Mouse (Mus musculus) Patski (cell line): ENCODE measurements around the gene Olfr586. TPM values are rescaled to one million over a fixed set of nuclear protein-coding genes. Genes with fewer than 3 reads are reported as not detected.

ENCODE experiments used
- ATAC-seq: fragments of 100-300 bp; one replicate; pipeline ENCODE4 v1.8.0; 2021
- CTCF ChIA-PET: fragments of 350-600 bp; sonication (Branson Sonifier 250); formaldehyde crosslinking; loops from one replicate; lab custom pipeline; 2022; ENCODE audit warnings: inconsistent platforms; lab: Charles Lee
- POLR2A ChIA-PET: fragments of 350-600 bp; sonication (Branson Sonifier 250); formaldehyde crosslinking; loops from one replicate; lab custom pipeline; 2022; ENCODE audit warnings: antibody characterized with exemption, inconsistent platforms; lab: Charles Lee
- DNase-seq: peaks from one replicate; pipeline ENCODE4 v3.0.0-alpha.2; 2011; ENCODE audit warnings: low read depth, low spot score
- H3K27me3 ChIP-seq: fragments of 371-371 bp; one replicate; pipeline ENCODE4 v1.5.1; 2021
- CTCF ChIP-seq: fragments of 100-300 bp; IDR thresholded peaks from one replicate; pipeline ENCODE4 v1.5.1; 2021
- in situ Hi-C: fragments of 300-500 bp; cut with MboI; formaldehyde crosslinking; loops from 3 replicates; pipeline ENCODE4 v1.11.1; 2018; ENCODE audit warnings: low pct_unique_long_range_greater_than_20kb, mixed read lengths
- polyA plus RNA-seq: library from polyadenylated mRNA; unstranded; gene quantifications from one replicate; pipeline ENCODE4 v1.2.3, GENCODE M21; 2021

The Olfr586 gene
- not detected for polyA plus RNA-seq

DNA sequence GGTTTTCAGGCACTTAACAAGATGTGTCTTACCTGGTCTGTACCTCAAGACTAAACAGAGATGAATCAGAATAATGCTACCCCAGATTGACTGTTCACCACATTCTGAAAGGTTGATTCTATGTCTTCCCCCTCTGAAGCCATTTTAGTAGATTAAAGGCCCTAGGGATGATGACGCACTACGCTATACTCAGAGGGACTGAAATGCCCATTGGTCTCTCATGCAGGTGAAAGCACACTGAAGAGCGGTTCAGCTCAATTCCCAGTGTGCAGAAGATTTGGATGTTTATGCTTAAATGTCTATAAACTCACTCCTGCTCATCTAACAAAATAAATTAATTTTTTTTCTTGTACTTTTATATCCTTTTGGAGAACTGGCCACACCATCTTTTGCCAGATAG, at the start of gene Olfr586:
Gene Olfr586 (minus strand): TSS at position 101 of the 400 bp plus-strand sequence.
- DNase-seq (no peak), ATAC-seq (no peak)
- ChIA-PET CTCF (no interaction called here), POLR2A (no interaction called here)
- no peak for TF ChIP-seq CTCF
- in situ Hi-C loops = no loop called here
- no peaks in the 10 kb centered on the region for H3K27me3 ChIP-seq

DNA sequence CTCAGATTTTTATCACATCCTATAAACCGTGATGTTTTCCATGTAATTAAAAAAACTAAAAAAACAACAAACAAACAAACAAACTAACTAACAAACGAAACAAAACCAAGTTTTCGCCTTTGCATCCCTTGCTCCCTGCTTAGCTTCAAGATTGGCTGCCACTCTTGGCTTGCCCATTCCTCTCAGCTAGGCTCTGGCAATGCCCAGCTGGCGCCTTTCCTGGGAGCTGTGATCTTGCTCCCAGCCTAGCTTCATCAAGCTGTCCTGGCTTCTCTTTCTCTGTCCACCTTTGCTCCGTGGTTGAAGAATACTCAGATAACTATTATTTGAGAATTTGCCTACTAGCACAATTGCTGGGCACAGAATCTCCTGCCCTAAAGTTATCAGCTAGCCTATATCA, 44.3 kb upstream of the Olfr586 start:
- in situ Hi-C loops = no loop called here
- H3K27me3 ChIP-seq = no peaks in the 10 kb centered on the region
- POLR2A ChIA-PET = no interaction called here
- ATAC-seq (no peak), DNase-seq (no peak)
- TF ChIP-seq CTCF = no peak
- CTCF ChIA-PET = no interaction called here

DNA sequence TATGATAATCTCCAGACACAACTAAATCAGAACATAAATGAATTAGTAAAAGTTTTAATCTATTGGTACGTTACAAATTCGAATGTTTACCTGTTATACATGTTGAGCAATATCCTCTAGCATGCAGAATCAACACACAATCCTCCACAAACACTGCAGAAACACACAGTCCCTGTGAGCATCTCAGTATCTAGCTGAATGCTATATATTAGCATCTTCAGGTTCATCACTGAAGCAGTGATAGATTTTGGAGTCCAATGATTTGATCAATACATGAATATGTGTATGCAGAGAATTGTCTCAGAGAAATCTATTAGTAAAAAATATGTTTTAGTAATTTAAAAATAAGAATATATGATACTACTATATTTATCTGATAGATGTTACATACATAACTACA, 30.8 kb upstream of the Olfr586 start, which contains the start of gene Olfr589:
Gene Olfr589 (minus strand): TSS at position 101 of the 400 bp plus-strand sequence.
- ATAC-seq (no peak), DNase-seq (no peak)
- ChIA-PET POLR2A (no interaction called here), CTCF (no interaction called here)
- in situ Hi-C loops = no loop called here
- H3K27me3 ChIP-seq = no peaks in the 10 kb centered on the region
- TF ChIP-seq CTCF = no peak

DNA sequence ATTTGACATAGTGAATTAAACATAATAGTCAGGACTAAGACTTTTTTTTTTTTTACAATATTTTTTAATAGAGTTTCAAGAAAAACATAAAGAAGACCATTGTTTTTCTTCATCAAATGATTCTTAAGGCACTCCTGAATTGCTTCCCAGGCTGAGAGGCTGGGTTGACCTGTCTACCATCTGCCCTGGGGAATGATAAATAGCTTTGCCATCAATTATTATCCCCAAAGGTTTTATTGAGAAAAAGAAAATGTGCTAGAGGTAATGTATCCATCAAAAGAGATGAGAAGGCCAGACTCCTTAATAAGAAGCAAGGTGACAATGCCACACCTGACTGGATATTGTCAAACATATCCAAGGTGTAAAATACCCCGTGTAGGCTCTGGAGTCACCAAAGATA, 15.1 kb upstream of the Olfr586 start, which contains the start of gene Olfr588-ps1:
Gene Olfr588-ps1 (plus strand): TSS at position 301 of the 400 bp plus-strand sequence.
- no peak for TF ChIP-seq CTCF
- CTCF ChIA-PET = no interaction called here
- ATAC-seq = no peak
- POLR2A ChIA-PET = no interaction called here
- no peak for DNase-seq
- H3K27me3 ChIP-seq = no peaks in the 10 kb centered on the region
- in situ Hi-C loops = no loop called here

DNA sequence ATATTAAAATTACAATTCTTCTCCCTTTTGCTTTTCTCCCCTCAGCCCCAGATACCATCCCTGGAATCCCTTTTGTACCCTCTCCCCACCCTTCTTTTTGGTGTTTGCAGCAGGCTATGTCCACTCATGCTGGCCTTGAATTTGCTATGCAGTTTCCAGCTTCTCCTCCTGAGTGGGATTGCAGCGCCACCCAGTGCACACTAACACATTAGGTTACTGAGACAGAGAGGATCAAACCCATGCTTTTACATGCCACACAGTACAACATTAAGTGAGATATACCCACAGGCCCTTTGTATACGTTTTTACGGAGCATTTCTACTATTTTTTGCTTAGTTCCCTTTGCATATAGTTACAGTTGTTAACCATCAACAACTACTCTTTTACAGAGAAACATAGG, 6.0 kb downstream of the Olfr586 start:
- CTCF ChIA-PET = interaction anchor here (1.0 kb wide), 1 partner anchor 9 kb away, joined by 3 read pairs; no protein-coding TSS in a partner anchor
- no peak for TF ChIP-seq CTCF

DNA sequence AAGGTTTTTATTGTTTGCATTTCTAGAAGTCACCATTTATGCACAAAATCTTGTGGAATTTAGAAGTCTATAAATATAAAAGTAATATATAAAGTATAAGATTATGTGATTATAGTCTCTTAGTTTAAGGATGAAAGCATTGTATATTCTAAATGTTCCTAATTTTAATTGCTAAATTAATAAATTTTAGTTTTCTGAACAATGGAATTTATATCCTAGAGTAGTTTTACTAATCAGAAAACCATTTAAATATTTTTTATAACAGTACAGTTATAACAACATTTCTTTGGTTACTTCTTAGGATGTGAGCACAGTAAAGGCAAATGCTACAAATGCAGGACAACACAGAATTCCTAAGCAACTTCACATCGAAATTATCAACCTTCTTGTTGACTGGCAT, 28.0 kb downstream of the Olfr586 start, which contains the start of gene Olfr585:
Gene Olfr585 (plus strand): TSS at position 301 of the 400 bp plus-strand sequence.
- DNase-seq (no peak), ATAC-seq (no peak)
- in situ Hi-C loops = no loop called here
- CTCF ChIA-PET = no interaction called here
- no peaks in the 10 kb centered on the region for H3K27me3 ChIP-seq
- POLR2A ChIA-PET = no interaction called here
- TF ChIP-seq CTCF = no peak

More for the DNA sequence above, 6.0 kb downstream of the Olfr586 start:
- POLR2A ChIA-PET = no interaction called here
- H3K27me3 ChIP-seq = no peaks in the 10 kb centered on the region
- DNase-seq (no peak), ATAC-seq (no peak)
- in situ Hi-C loops = no loop called here

DNA sequence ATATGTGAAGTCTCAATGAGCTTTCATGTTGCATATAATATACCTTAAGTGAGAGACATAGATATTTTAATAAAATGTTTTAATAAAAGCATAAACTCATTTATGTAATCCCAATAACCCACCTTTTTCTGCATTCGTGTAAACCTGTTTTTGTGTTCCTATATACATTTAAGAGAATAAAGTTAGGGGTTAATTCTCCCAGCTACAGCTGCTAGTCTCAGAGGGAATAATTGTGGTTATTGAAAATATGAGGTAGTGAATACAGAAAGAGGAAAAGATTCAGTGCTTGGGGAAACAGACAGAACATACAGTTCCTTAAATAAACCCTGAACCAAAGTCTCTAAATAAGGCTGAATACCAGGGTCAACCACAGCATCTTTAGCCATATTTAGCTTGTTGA, 43.9 kb downstream of the Olfr586 start, which contains the start of gene Olfr584:
Gene Olfr584 (plus strand): TSS at position 301 of the 400 bp plus-strand sequence.
- ChIA-PET CTCF (no interaction called here), POLR2A (no interaction called here)
- no peaks in the 10 kb centered on the region for H3K27me3 ChIP-seq
- no peak for TF ChIP-seq CTCF
- DNase-seq = no peak
- in situ Hi-C loops = no loop called here
- ATAC-seq = no peak

Other genes with a start within 250 kb of the Olfr586 start
- gene Olfr568, start 248.5 kb downstream of the Olfr586 start, polyA plus RNA-seq = not detected
- not detected for gene Olfr569, start 234.8 kb downstream of the Olfr586 start, polyA plus RNA-seq
- gene Olfr570, start 231.1 kb downstream of the Olfr586 start, polyA plus RNA-seq = not detected
- not detected for gene Olfr571, start 208.1 kb downstream of the Olfr586 start, polyA plus RNA-seq
- not detected for gene Olfr572, start 201.2 kb downstream of the Olfr586 start, polyA plus RNA-seq
- gene Olfr573-ps1, start 183.1 kb downstream of the Olfr586 start, polyA plus RNA-seq = not detected
- not detected for gene Olfr574, start 177.2 kb downstream of the Olfr586 start, polyA plus RNA-seq
- gene Olfr575, start 166.9 kb downstream of the Olfr586 start, polyA plus RNA-seq = not detected
- gene Olfr576, start 163.0 kb downstream of the Olfr586 start, polyA plus RNA-seq = not detected
- gene Olfr577, start 149.7 kb downstream of the Olfr586 start, polyA plus RNA-seq = not detected
- not detected for gene Olfr578, start 136.3 kb downstream of the Olfr586 start, polyA plus RNA-seq
- not detected for gene Olfr582, start 87.6 kb downstream of the Olfr586 start, polyA plus RNA-seq
- not detected for gene Olfr583, start 74.3 kb downstream of the Olfr586 start, polyA plus RNA-seq
- not detected for gene Olfr584, start 43.8 kb downstream of the Olfr586 start, polyA plus RNA-seq
- gene Olfr585, start 27.9 kb downstream of the Olfr586 start, polyA plus RNA-seq = not detected
- not detected for gene Olfr588-ps1, start 15.2 kb upstream of the Olfr586 start, polyA plus RNA-seq
- gene Olfr589, start 30.7 kb upstream of the Olfr586 start, polyA plus RNA-seq = not detected
- not detected for gene Olfr591, start 52.7 kb upstream of the Olfr586 start, polyA plus RNA-seq
- not detected for gene Olfr592, start 59.2 kb upstream of the Olfr586 start, polyA plus RNA-seq
- not detected for gene Olfr593, start 86.2 kb upstream of the Olfr586 start, polyA plus RNA-seq
- gene Olfr594, start 91.4 kb upstream of the Olfr586 start, polyA plus RNA-seq = not detected
- not detected for gene Usp17ld, start 126.9 kb upstream of the Olfr586 start, polyA plus RNA-seq
- gene Olfr596, start 180.0 kb upstream of the Olfr586 start, polyA plus RNA-seq = not detected
- not detected for gene Olfr597, start 190.7 kb upstream of the Olfr586 start, polyA plus RNA-seq
- not detected for gene Olfr598, start 197.9 kb upstream of the Olfr586 start, polyA plus RNA-seq
- not detected for gene Olfr599, start 210.3 kb upstream of the Olfr586 start, polyA plus RNA-seq
- gene Olfr600, start 224.0 kb upstream of the Olfr586 start, polyA plus RNA-seq = not detected
- gene Olfr601, start 237.0 kb upstream of the Olfr586 start, polyA plus RNA-seq = not detected